ENCODE assay signal across 8 mouse cellular contexts in the genomic region with DNA sequence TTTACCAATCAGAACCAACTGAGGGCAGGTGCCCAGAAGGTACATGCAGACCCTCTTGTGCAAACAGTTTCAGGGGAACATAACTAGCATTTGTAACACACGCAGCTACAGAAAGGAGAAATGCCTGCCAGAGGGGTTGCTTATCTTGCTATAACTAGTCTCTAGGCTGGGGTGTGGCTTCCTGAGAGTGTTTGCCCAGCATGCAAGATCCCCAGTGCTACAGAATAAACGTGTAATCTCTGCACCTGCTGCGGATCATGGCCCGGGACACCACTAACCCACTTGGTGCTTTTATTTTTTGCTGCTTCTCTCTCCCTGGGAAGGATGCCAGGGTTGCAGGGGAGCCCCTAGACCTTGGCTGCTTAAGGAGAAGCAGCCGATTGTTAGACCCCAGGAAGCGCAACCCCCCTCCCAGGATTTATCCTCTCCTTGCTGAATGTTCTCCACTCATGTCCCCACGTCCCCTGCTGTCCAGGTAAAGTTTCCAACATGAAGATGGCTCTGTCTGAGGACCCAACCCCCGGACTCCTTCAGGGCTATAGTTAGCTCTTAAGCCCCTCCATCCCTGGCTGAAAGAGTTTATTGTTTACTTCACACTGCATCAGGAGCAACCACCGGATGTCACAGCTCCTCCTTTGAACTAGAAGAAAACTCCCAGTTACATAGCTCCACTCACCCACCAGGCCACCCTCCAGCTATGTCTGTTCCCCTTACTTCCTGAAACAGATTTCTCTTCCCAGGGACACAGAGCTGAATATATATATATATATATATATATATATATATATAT. TPM values are rescaled to one million over a fixed set of nuclear protein-coding genes. Genes with fewer than 3 reads are reported as not detected.
DNase-seq lines count a peak whose midpoint lies in the region; ATAC-seq lines count a peak whose summit lies in the region.

No protein-coding gene starts in this region.

- peak; percentile 58 to 66; a peak in 3 of 4 replicates for ATAC-seq in hematopoietic stem cell, adult 5-6 weeks (replicated peaks in 1 of 2; ENCODE audit: insufficient read depth in 1 of 2, low FRiP score in 2 of 2, low TSS enrichment in 1 of 2, low read depth in 1 of 2, poor library complexity in 2 of 2, severe bottlenecking in 2 of 2)
- peak; percentile 77 for ATAC-seq in megakaryocyte, adult 5-6 weeks (ENCODE audit: poor library complexity, severe bottlenecking)

- peak; percentile 29 to 44 for DNase-seq in spleen, adult 18-20 months
- no peak for DNase-seq in spleen, adult 12 weeks (ENCODE audit: low spot score)
- no peak for DNase-seq in yolk sac, embryonic 10.5 days (ENCODE audit: low spot score)
- no peak for DNase-seq in retina, embryonic 14.5 days (ENCODE audit: low spot score)
- DNase-seq in layer of hippocampus, postnatal 36 days: no peak
- DNase-seq in gastrocnemius, adult 18-20 months (ENCODE audit: low spot score): no peak

RNA-seq across cellular contexts. Expression of gene Apobec2, which starts 6.7 kb away (rescaled TPM):
- total RNA-seq in hematopoietic stem cell, adult 5-6 weeks (2017): not detected in 2 replicates
- total RNA-seq in megakaryocyte, adult 5-6 weeks (2015): 0.45 TPM in 1 of 2 replicates, not detected in the other
- total RNA-seq in megakaryocyte, adult 5-6 weeks (2017): 0.20 TPM in 1 of 2 replicates, not detected in the other
- total RNA-seq in layer of hippocampus, postnatal 36 days (2021): not detected
- total RNA-seq in gastrocnemius, adult 18-20 months (2021): 100 to 1,000 TPM; 411 to 558 TPM

RNA-seq across cellular contexts. Expression of gene Oard1, which starts 16.2 kb away (rescaled TPM):
- total RNA-seq in hematopoietic stem cell, adult 5-6 weeks (2017): 60.4 and 65.4 TPM in 2 replicates
- total RNA-seq in megakaryocyte, adult 5-6 weeks (2015): 40.3 and 42.5 TPM in 2 replicates
- 52.8 and 53.3 TPM in 2 replicates for total RNA-seq in megakaryocyte, adult 5-6 weeks (2017)
- 10 to 100 TPM; 12.3 to 13.6 TPM for total RNA-seq in layer of hippocampus, postnatal 36 days (2021)
- 10 to 100 TPM; 12.3 to 17.4 TPM for total RNA-seq in gastrocnemius, adult 18-20 months (2021)

RNA-seq across cellular contexts. Expression of gene Nfya, which starts 16.3 kb away (rescaled TPM):
- 47.1 and 83.8 TPM in 2 replicates for total RNA-seq in hematopoietic stem cell, adult 5-6 weeks (2017)
- 83.3 and 85.2 TPM in 2 replicates for total RNA-seq in megakaryocyte, adult 5-6 weeks (2015)
- total RNA-seq in megakaryocyte, adult 5-6 weeks (2017): 32.8 and 47.1 TPM in 2 replicates
- total RNA-seq in layer of hippocampus, postnatal 36 days (2021): 10 to 100 TPM; 27.2 to 34.4 TPM
- total RNA-seq in gastrocnemius, adult 18-20 months (2021): 1 to 10 TPM; 5.4 to 7.3 TPM

RNA-seq across cellular contexts. Expression of gene Tspo2, which starts 25.3 kb away (rescaled TPM):
- total RNA-seq in hematopoietic stem cell, adult 5-6 weeks (2017): 1.2 and 10.7 TPM in 2 replicates
- total RNA-seq in megakaryocyte, adult 5-6 weeks (2015): 3.2 and 5.3 TPM in 2 replicates
- total RNA-seq in megakaryocyte, adult 5-6 weeks (2017): 4.4 and 14.3 TPM in 2 replicates
- not detected for total RNA-seq in layer of hippocampus, postnatal 36 days (2021)
- not detected for total RNA-seq in gastrocnemius, adult 18-20 months (2021)

RNA-seq across cellular contexts. Expression of gene Unc5cl, which starts 28.7 kb away (rescaled TPM):
- total RNA-seq in hematopoietic stem cell, adult 5-6 weeks (2017): 2.6 and 4.5 TPM in 2 replicates
- total RNA-seq in megakaryocyte, adult 5-6 weeks (2015): 0.38 TPM in 1 of 2 replicates, not detected in the other
- total RNA-seq in megakaryocyte, adult 5-6 weeks (2017): 0.37 and 0.40 TPM in 2 replicates
- total RNA-seq in layer of hippocampus, postnatal 36 days (2021): under 1 TPM; 0.27 to 0.30 TPM
- total RNA-seq in gastrocnemius, adult 18-20 months (2021): not detected

Comparison
In these comparisons a context has a peak if more than half of its experiments do, and no peak if none do; other contexts are left out.
1. DNase-seq: peak in spleen, adult 18-20 months (2 of 2); none in spleen, adult 12 weeks (single experiment), yolk sac, embryonic 10.5 days (single experiment), retina, embryonic 14.5 days (single experiment), layer of hippocampus, postnatal 36 days (0 of 2) and gastrocnemius, adult 18-20 months (single experiment).
2. RNA of gene Apobec2, which starts 6.7 kb away (total RNA-seq): 411 to 558 TPM in gastrocnemius, adult 18-20 months; 0.20 to 0.45 TPM in megakaryocyte, adult 5-6 weeks, not detected in layer of hippocampus, postnatal 36 days and not detected in hematopoietic stem cell, adult 5-6 weeks; every median in the first group is over 100 times any median in the second.